Mouse (Mus musculus): ENCODE measurements at regions not wholly inside any gene's neighbourhood (a gene's known extent, or its start where the extent isn't known, plus 50 kb on each side); places are given as distances from the start of the nearest gene placed in this dataset.

GRCm38 (mm10) chr8:91913121-91913520 lies 111.3 kb upstream of the Irx3 start:
- H3K4me3 ChIP-seq (replicated peaks; ENCODE audit: low read length) = no peak overlapping the region
- 65% methylated on average over 6 of the region's 6 CpGs for WGBS
- no peaks in the 10 kb centered on the region for H3K27me3 ChIP-seq (ENCODE audit: control insufficient read depth, insufficient read depth, low read length)
- no peaks in the 10 kb centered on the region for H3K36me3 ChIP-seq (replicated peaks; ENCODE audit: control insufficient read depth, insufficient read depth)
- DNase-seq (ENCODE audit: low spot score) (no peak), ATAC-seq (ENCODE audit: low FRiP score) (no peak)
- H3K4me1 ChIP-seq (replicated peaks; ENCODE audit: control insufficient read depth, insufficient read depth, low read length) = 0 out of 2 replicates have a peak, but pooled peaks cover 8% of the 10 kb centered on the region
- H3K9me3 ChIP-seq (ENCODE audit: control insufficient read depth, low read length) = no peaks in the 10 kb centered on the region
- H3K4me2 ChIP-seq (replicated peaks) = no peak overlapping the region
- H3K9ac ChIP-seq = no peak overlapping the region
- no peak overlapping the region for H3K27ac ChIP-seq

GRCm38 (mm10) chr8:91909637-91910383 lies 107.9 kb upstream of the Irx3 start:
- Histone ChIP-seq H3K27ac (no peak overlapping the region), H3K4me3 (replicated peaks; ENCODE audit: low read length) (no peak overlapping the region), H3K36me3 (replicated peaks; ENCODE audit: control insufficient read depth, insufficient read depth) (no peaks in the 10 kb centered on the region), H3K4me1 (replicated peaks; ENCODE audit: control insufficient read depth, insufficient read depth, low read length) (0 out of 2 replicates have a peak, but pooled peaks cover 8% of the 10 kb centered on the region), H3K9me3 (ENCODE audit: control insufficient read depth, low read length) (no peaks in the 10 kb centered on the region), H3K9ac (no peak overlapping the region), H3K4me2 (replicated peaks) (no peak overlapping the region), H3K27me3 (ENCODE audit: control insufficient read depth, insufficient read depth, low read length) (no peaks in the 10 kb centered on the region)
- 47% methylated on average over 14 of the region's 14 CpGs for WGBS
- DNase-seq (ENCODE audit: low spot score) (no peak), ATAC-seq (ENCODE audit: low FRiP score) (no peak)

GRCm38 (mm10) chr8:91908731-91909353 lies 107.0 kb upstream of the Irx3 start:
- H3K4me1 ChIP-seq (replicated peaks; ENCODE audit: control insufficient read depth, insufficient read depth, low read length) = 0 out of 2 replicates have a peak, but pooled peaks cover 8% of the 10 kb centered on the region
- ATAC-seq (ENCODE audit: low FRiP score) (no peak), DNase-seq (ENCODE audit: low spot score) (no peak)
- no peak overlapping the region for H3K4me2 ChIP-seq (replicated peaks)
- no peaks in the 10 kb centered on the region for H3K9me3 ChIP-seq (ENCODE audit: control insufficient read depth, low read length)
- H3K36me3 ChIP-seq (replicated peaks; ENCODE audit: control insufficient read depth, insufficient read depth) = no peaks in the 10 kb centered on the region
- no peak overlapping the region for H3K27ac ChIP-seq
- H3K27me3 ChIP-seq (ENCODE audit: control insufficient read depth, insufficient read depth, low read length) = no peaks in the 10 kb centered on the region
- no peak overlapping the region for H3K4me3 ChIP-seq (replicated peaks; ENCODE audit: low read length)
- WGBS = 79% methylated on average over 9 of the region's 9 CpGs
- no peak overlapping the region for H3K9ac ChIP-seq

GRCm38 (mm10) chr8:91907178-91907577 lies 105.3 kb upstream of the Irx3 start:
- no peaks in the 10 kb centered on the region for H3K27me3 ChIP-seq (ENCODE audit: control insufficient read depth, insufficient read depth, low read length)
- H3K36me3 ChIP-seq (replicated peaks; ENCODE audit: control insufficient read depth, insufficient read depth) = no peaks in the 10 kb centered on the region
- 0 out of 2 replicates have a peak, but pooled peaks cover 8% of the 10 kb centered on the region for H3K4me1 ChIP-seq (replicated peaks; ENCODE audit: control insufficient read depth, insufficient read depth, low read length)
- 93% methylated on average over 8 of the region's 8 CpGs for WGBS
- H3K27ac ChIP-seq = no peak overlapping the region
- H3K4me3 ChIP-seq (replicated peaks; ENCODE audit: low read length) = no peak overlapping the region
- H3K9me3 ChIP-seq (ENCODE audit: control insufficient read depth, low read length) = no peaks in the 10 kb centered on the region
- DNase-seq (ENCODE audit: low spot score) = no peak
- ATAC-seq (ENCODE audit: low FRiP score) = no peak
- H3K4me2 ChIP-seq (replicated peaks) = no peak overlapping the region
- no peak overlapping the region for H3K9ac ChIP-seq

GRCm38 (mm10) chr8:91901525-91902281 lies 99.8 kb upstream of the Irx3 start:
- H3K36me3 ChIP-seq (replicated peaks; ENCODE audit: control insufficient read depth, insufficient read depth) = no peaks in the 10 kb centered on the region
- no peak overlapping the region for H3K9ac ChIP-seq
- no peak for DNase-seq (ENCODE audit: low spot score)
- no peaks in the 10 kb centered on the region for H3K9me3 ChIP-seq (ENCODE audit: control insufficient read depth, low read length)
- H3K27ac ChIP-seq = no peak overlapping the region
- no peaks in the 10 kb centered on the region for H3K27me3 ChIP-seq (ENCODE audit: control insufficient read depth, insufficient read depth, low read length)
- WGBS = 72% methylated on average over 10 of the region's 10 CpGs
- no peak overlapping the region for H3K4me2 ChIP-seq (replicated peaks)
- H3K4me3 ChIP-seq (replicated peaks; ENCODE audit: low read length) = no peak overlapping the region
- ATAC-seq (ENCODE audit: low FRiP score) = no peak
- no peaks in the 10 kb centered on the region for H3K4me1 ChIP-seq (replicated peaks; ENCODE audit: control insufficient read depth, insufficient read depth, low read length)

GRCm38 (mm10) chr8:91899747-91900146 lies 97.9 kb upstream of the Irx3 start:
- H3K4me1 ChIP-seq (replicated peaks; ENCODE audit: control insufficient read depth, insufficient read depth, low read length) = no peaks in the 10 kb centered on the region
- H3K36me3 ChIP-seq (replicated peaks; ENCODE audit: control insufficient read depth, insufficient read depth) = no peaks in the 10 kb centered on the region
- DNase-seq (ENCODE audit: low spot score) = no peak
- H3K9ac ChIP-seq = no peak overlapping the region
- H3K4me3 ChIP-seq (replicated peaks; ENCODE audit: low read length) = no peak overlapping the region
- no peaks in the 10 kb centered on the region for H3K27me3 ChIP-seq (ENCODE audit: control insufficient read depth, insufficient read depth, low read length)
- 82% methylated on average over 7 of the region's 7 CpGs for whole genome bisulfite sequencing
- H3K9me3 ChIP-seq (ENCODE audit: control insufficient read depth, low read length) = no peaks in the 10 kb centered on the region
- no peak overlapping the region for H3K4me2 ChIP-seq (replicated peaks)
- no peak for ATAC-seq (ENCODE audit: low FRiP score)
- no peak overlapping the region for H3K27ac ChIP-seq

GRCm38 (mm10) chr8:91897381-91897780 lies 95.5 kb upstream of the Irx3 start:
- Histone ChIP-seq H3K4me3 (replicated peaks; ENCODE audit: low read length) (no peak overlapping the region), H3K9ac (no peak overlapping the region), H3K4me2 (replicated peaks) (no peak overlapping the region), H3K36me3 (replicated peaks; ENCODE audit: control insufficient read depth, insufficient read depth) (no peaks in the 10 kb centered on the region), H3K27me3 (ENCODE audit: control insufficient read depth, insufficient read depth, low read length) (no peaks in the 10 kb centered on the region), H3K27ac (no peak overlapping the region), H3K4me1 (replicated peaks; ENCODE audit: control insufficient read depth, insufficient read depth, low read length) (no peaks in the 10 kb centered on the region), H3K9me3 (ENCODE audit: control insufficient read depth, low read length) (no peaks in the 10 kb centered on the region)
- no peak for ATAC-seq (ENCODE audit: low FRiP score)
- no peak for DNase-seq (ENCODE audit: low spot score)
- 84% methylated on average over 7 of the region's 7 CpGs for WGBS

GRCm38 (mm10) chr8:91895987-91896386 lies 94.1 kb upstream of the Irx3 start:
- no peaks in the 10 kb centered on the region for H3K36me3 ChIP-seq (replicated peaks; ENCODE audit: control insufficient read depth, insufficient read depth)
- no peaks in the 10 kb centered on the region; the same call in 1 of the 2 replicates for H3K27me3 ChIP-seq (ENCODE audit: control insufficient read depth, insufficient read depth, low read length)
- WGBS = 75% methylated on average over 6 of the region's 6 CpGs
- ATAC-seq (ENCODE audit: low FRiP score) = no peak
- H3K27ac ChIP-seq = no peak overlapping the region
- H3K4me3 ChIP-seq (replicated peaks; ENCODE audit: low read length) = no peak overlapping the region
- DNase-seq (ENCODE audit: low spot score) = no peak
- H3K4me2 ChIP-seq (replicated peaks) = no peak overlapping the region
- H3K9ac ChIP-seq = no peak overlapping the region
- H3K9me3 ChIP-seq (ENCODE audit: control insufficient read depth, low read length) = no peaks in the 10 kb centered on the region
- H3K4me1 ChIP-seq (replicated peaks; ENCODE audit: control insufficient read depth, insufficient read depth, low read length) = no peaks in the 10 kb centered on the region

GRCm38 (mm10) chr8:91884862-91885261 lies 83.0 kb upstream of the Irx3 start:
- DNase-seq (ENCODE audit: low spot score) (no peak), ATAC-seq (ENCODE audit: low FRiP score) (no peak)
- 89% methylated on average over 2 of the region's 2 CpGs for WGBS
- no peaks in the 10 kb centered on the region for H3K36me3 ChIP-seq (replicated peaks; ENCODE audit: control insufficient read depth, insufficient read depth)
- H3K9me3 ChIP-seq (ENCODE audit: control insufficient read depth, low read length) = no peaks in the 10 kb centered on the region
- no peak overlapping the region for H3K9ac ChIP-seq
- H3K27me3 ChIP-seq (ENCODE audit: control insufficient read depth, insufficient read depth, low read length) = no peaks in the 10 kb centered on the region; the same call in 1 of the 2 replicates
- H3K4me2 ChIP-seq (replicated peaks) = no peak overlapping the region
- H3K4me1 ChIP-seq (replicated peaks; ENCODE audit: control insufficient read depth, insufficient read depth, low read length) = 0 out of 2 replicates have a peak, but pooled peaks cover 6% of the 10 kb centered on the region
- H3K4me3 ChIP-seq (replicated peaks; ENCODE audit: low read length) = no peak overlapping the region
- no peak overlapping the region for H3K27ac ChIP-seq

Data from hindbrain, embryonic 14.5 days (tissue).